Mouse (Mus musculus): ENCODE results near the gene Gm49405.

The Gm49405 gene

GRCm38 (mm10) chr19:4054613-4055012, 54.2 kb downstream of the Gm49405 start:
- no peak for DNase-seq
